Mouse (Mus musculus) liver, embryonic 14 days (tissue): ENCODE data around the gene Wee2. TPM values are rescaled to one million over a fixed set of nuclear protein-coding genes. Genes with fewer than 3 reads are reported as not detected.

Source experiments
- polyA plus RNA-seq: library from polyadenylated mRNA; depleted of rRNA; stranded (reverse); fragments of >200 nt; gene quantifications from 2 replicates; pipeline ENCODE4 v1.2.3, GENCODE M21; 2012; rRNA removed

Gene Wee2
- not detected in 2 replicates for polyA plus RNA-seq

GRCm38 (mm10) chr6:40438936-40439335 is at the start of gene Wee2:
TSS of gene Wee2 (plus strand) at chr6:40439088.

GRCm38 (mm10) chr6:40436047-40436483 is 2.8 kb upstream of the Wee2 start, which contains the start of gene E330009J07Rik:
TSS of gene E330009J07Rik (minus strand) at chr6:40436135.

DNA sequence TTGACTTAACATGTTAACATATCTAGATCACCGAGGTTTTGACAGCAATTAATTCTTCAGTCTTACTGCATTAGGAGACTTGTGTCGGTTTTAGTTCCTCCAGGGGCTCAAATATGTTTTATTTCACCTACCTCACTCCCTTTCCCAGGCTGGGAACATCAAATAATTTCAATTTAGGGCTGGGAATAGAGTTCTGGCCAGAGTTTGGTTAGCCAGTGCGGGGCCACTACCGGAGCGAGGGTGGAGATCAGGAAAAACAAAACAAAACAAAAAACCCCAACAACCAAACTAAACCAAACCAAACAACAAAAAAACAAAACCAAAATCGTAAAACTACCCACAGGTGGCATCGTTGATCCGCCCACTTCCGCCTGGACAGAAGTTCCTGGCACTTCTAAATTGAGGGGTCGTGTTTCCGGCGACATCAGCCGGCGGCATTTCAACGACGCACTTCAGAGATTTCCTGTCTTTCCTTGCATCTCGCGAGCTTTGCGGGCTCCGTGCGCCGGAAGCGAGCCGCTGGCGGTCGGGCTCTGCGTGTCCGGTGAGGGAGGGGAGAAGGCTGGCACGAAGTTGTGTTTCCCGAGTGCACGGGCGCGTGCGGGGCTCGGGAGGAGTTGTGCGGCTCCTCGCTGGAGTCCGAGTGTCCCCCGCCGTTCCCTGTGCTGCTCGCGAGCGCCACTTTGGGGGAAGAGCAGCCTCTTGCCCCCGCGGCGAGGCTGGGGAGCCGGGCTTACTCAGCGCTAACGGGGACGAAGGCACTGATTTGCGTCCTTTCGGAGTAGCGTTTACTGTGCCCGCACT is 32.2 kb downstream of the Wee2 start, which contains the start of gene Ssbp1:
Gene Ssbp1 (plus strand): TSS at position 437 of the 804 bp plus-strand sequence.

GRCm38 (mm10) chr6:40490933-40491332 is 52.0 kb downstream of the Wee2 start, which contains the start of gene Tas2r137:
TSS of gene Tas2r137 (plus strand) at chr6:40491233.

GRCm38 (mm10) chr6:40493229-40493628 is 54.3 kb downstream of the Wee2 start, which contains the start of gene Tas2r108:
TSS of gene Tas2r108 (plus strand) at chr6:40493529.

Other genes starting within 250 kb of the Wee2 start
- gene Agk, start 113.9 kb upstream of the Wee2 start, polyA plus RNA-seq: 7.3 and 9.2 TPM in 2 replicates
- 0.68 and 0.75 TPM in 2 replicates for gene E330009J07Rik, start 3.0 kb upstream of the Wee2 start, polyA plus RNA-seq
- 45.3 and 46.4 TPM in 2 replicates for gene Ssbp1, start 32.3 kb downstream of the Wee2 start, polyA plus RNA-seq
- not detected in 2 replicates for gene Tas2r137, start 52.1 kb downstream of the Wee2 start, polyA plus RNA-seq
- gene Tas2r108, start 54.4 kb downstream of the Wee2 start, polyA plus RNA-seq: not detected in 2 replicates
- not detected in 2 replicates for gene Prss37, start 80.4 kb downstream of the Wee2 start, polyA plus RNA-seq
- not detected in 2 replicates for gene Olfr461, start 116.0 kb downstream of the Wee2 start, polyA plus RNA-seq
- gene Olfr460, start 130.4 kb downstream of the Wee2 start, polyA plus RNA-seq: not detected in 2 replicates
- 3.2 and 4.2 TPM in 2 replicates for gene Clec5a, start 146.7 kb downstream of the Wee2 start, polyA plus RNA-seq
- not detected in 2 replicates for gene Tas2r138, start 174.2 kb downstream of the Wee2 start, polyA plus RNA-seq
- 1.3 and 1.5 TPM in 2 replicates for gene Mgam, start 189.7 kb downstream of the Wee2 start, polyA plus RNA-seq